Mouse (Mus musculus) bone marrow macrophage, adult 2 months (primary cell): ENCODE measurements around the gene March1. TPM values are rescaled to one million over a fixed set of nuclear protein-coding genes. Genes with fewer than 3 reads are reported as not detected.

Experiments used
- H3K27ac ChIP-seq: 2 replicates; pipeline ENCODE4 v1.5.1; 2012; ENCODE audit warnings: low read depth, low read length; ENCODE audit not compliant: insufficient read depth
- H3K4me1 ChIP-seq: 2 replicates; pipeline ENCODE4 v1.6.1; 2012; ENCODE audit warnings: low read length; ENCODE audit not compliant: control insufficient read depth, insufficient read depth
- H3K4me3 ChIP-seq: 2 replicates; pipeline ENCODE4 v1.5.1; 2012; ENCODE audit warnings: mild to moderate bottlenecking, low read length, moderate library complexity; ENCODE audit not compliant: insufficient read depth
- CTCF ChIP-seq: IDR thresholded peaks from 2 replicates; pipeline ENCODE4 v1.5.1; 2012; ENCODE audit warnings: low read depth, mild to moderate bottlenecking, low read length, moderate library complexity
- POLR2A ChIP-seq: IDR thresholded peaks from 2 replicates; pipeline ENCODE4 v1.6.1; 2012; ENCODE audit warnings: mild to moderate bottlenecking, low read depth, low read length, borderline replicate concordance
- polyA plus RNA-seq: library from polyadenylated mRNA; stranded (reverse); fragments of >200 nt; gene quantifications from 2 replicates; pipeline ENCODE4 v1.2.4, GENCODE M21; 2012; ENCODE audit not compliant: missing spikeins, insufficient read depth, insufficient read length

March1 gene
- polyA plus RNA-seq, 1 experiment, result 69.1 TPM

DNA sequence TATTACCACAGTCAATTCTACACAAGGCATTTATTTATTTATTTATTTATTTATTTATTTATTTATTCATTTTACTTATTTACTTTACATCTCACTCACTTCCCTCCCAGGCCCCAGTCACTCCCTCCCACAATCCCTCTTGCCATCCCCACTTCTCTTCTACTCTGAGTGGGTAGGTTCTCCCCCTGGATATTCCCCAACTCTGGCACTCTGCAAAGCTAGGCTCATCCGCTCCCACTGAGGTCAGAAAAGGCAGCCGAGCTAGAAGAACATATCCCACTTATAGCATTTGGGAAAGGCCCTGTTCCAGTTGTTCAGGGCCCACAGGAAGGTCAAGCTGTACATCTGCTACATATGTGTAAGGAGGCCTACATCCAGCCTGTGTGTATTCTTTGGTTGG is 48.1 kb downstream of the March1 start:
- Histone ChIP-seq H3K27ac (no peak overlapping the region), H3K4me1 (no peaks in the 10 kb centered on the region), H3K4me3 (no peak overlapping the region)
- no peak for TF ChIP-seq CTCF
- TF ChIP-seq POLR2A, result no peak

- H3K27ac ChIP-seq, result no peak overlapping the region
- TF ChIP-seq CTCF (no peak), POLR2A (no peak)
- H3K4me1 ChIP-seq, result no peaks in the 10 kb centered on the region
- no peak overlapping the region for H3K4me3 ChIP-seq
Measured at GRCm38 (mm10) chr8:65743066-65743465, 125.4 kb downstream of the March1 start.

GRCm38 (mm10) chr8:65775815-65776214 is 158.1 kb downstream of the March1 start:
- TF ChIP-seq POLR2A (no peak), CTCF (no peak)
- no peak overlapping the region for H3K27ac ChIP-seq
- no peaks in the 10 kb centered on the region for H3K4me1 ChIP-seq
- no peak overlapping the region for H3K4me3 ChIP-seq

DNA sequence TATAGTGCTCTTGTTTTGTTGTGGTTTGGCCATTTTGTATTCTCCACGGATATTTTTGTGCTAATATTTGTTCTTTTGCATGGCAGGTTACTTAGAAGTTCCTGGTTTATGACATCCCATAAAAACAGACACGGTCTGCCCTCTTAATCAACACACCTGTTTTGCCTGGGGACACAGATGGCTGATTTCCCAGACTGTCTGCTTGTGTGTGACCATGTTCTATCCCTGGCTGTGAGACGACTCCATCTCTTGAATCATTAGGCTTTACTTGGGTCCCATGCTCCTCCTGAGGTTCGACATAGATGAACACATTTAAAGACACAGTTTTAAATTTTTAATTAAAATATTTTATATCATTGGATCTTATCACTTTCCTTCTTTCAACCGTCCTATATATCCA is 163.5 kb downstream of the March1 start:
- no peak for TF ChIP-seq CTCF
- no peak for TF ChIP-seq POLR2A
- no peaks in the 10 kb centered on the region for H3K4me1 ChIP-seq
- no peak overlapping the region for H3K4me3 ChIP-seq
- no peak overlapping the region for H3K27ac ChIP-seq

DNA sequence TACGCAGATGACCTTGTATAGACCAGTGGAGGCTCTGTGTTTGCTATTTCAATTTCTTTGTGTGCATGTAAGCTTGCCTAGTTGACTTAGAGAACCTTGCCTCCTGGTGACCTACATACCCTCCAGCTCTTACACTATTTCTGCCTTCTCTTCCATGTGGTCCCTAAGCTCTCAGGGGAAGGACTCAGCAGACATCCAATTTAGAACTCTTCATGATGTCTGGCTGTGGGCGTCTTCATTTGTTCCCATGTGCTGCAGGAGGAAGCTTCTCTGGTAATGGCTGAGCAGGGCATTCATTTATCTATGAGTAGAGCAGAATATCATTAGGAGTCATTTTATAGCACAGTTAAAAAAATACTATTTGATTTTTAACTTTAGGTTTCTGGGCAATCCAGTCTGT is 195.3 kb downstream of the March1 start:
- Histone ChIP-seq H3K4me1 (no peaks in the 10 kb centered on the region), H3K4me3 (no peak overlapping the region), H3K27ac (no peak overlapping the region)
- no peak for TF ChIP-seq POLR2A
- no peak for TF ChIP-seq CTCF

DNA sequence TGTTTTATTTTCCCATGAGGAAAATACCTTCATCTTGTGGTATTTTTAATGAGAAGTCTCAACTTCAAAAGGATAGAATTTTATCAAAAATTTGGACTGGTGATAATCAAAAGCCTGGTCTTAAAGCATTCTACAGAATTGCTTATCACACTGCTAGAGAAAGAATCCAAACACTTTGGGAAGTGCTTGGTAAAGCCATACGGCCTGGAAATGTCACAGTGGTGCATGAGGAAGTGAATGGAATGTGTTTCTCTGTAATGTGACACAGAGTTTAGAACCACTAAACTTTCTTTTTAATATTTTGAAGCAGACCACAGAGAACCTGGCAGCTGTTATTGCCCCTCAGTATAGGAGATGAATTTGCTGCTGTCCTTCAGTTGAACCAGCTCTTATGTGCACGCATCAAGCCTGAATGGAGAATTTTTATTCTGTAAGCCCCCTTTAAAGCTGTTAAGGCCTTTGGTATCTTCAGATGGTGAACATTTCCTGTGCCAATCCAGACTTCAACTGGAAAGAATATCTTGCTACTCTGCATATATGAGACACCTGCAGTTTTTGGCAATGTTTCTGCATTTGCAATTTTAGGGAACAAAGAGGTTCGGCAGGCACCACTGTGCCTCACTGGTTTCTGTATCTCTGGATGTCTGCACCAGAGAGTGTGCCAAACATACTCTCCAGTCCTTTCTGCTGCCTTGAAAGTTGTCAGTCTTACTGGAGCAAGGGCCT is 304.8 kb downstream of the March1 start:
- Histone ChIP-seq H3K4me1 (no peaks in the 10 kb centered on the region), H3K27ac (no peak overlapping the region), H3K4me3 (no peak overlapping the region)
- TF ChIP-seq POLR2A, result no peak
- no peak for TF ChIP-seq CTCF

DNA sequence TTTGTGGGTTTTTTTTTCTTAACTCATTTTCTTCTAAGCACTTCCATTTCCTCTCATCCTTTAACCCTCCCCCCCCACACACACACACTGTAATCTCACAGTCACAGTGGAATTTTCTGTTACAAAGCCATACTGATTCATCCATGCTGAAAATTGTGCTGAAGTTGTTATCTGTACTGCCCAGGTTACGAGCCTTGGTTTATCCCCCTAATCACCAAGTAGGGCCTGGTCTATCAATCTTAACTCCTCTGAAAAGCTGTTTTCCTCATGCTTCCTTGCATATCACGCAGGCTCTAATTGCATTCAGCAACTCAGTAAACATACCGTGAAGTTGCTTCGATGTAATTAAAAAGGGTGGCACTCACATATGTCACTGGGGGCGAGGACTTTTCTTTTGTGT is 339.2 kb downstream of the March1 start:
- Histone ChIP-seq H3K27ac (no peak overlapping the region), H3K4me3 (no peak overlapping the region), H3K4me1 (no peaks in the 10 kb centered on the region)
- no peak for TF ChIP-seq CTCF
- TF ChIP-seq POLR2A, result no peak

- TF ChIP-seq POLR2A (no peak), CTCF (no peak)
- Histone ChIP-seq H3K4me3 (no peak overlapping the region), H3K27ac (no peak overlapping the region), H3K4me1 (no peaks in the 10 kb centered on the region)
Measured at GRCm38 (mm10) chr8:65957492-65957891, 339.8 kb downstream of the March1 start.

GRCm38 (mm10) chr8:65966502-65967222 is 349.0 kb downstream of the March1 start:
- Histone ChIP-seq H3K4me1 (no peaks in the 10 kb centered on the region), H3K27ac (no peak overlapping the region), H3K4me3 (no peak overlapping the region)
- TF ChIP-seq POLR2A, result no peak
- TF ChIP-seq CTCF, result no peak

DNA sequence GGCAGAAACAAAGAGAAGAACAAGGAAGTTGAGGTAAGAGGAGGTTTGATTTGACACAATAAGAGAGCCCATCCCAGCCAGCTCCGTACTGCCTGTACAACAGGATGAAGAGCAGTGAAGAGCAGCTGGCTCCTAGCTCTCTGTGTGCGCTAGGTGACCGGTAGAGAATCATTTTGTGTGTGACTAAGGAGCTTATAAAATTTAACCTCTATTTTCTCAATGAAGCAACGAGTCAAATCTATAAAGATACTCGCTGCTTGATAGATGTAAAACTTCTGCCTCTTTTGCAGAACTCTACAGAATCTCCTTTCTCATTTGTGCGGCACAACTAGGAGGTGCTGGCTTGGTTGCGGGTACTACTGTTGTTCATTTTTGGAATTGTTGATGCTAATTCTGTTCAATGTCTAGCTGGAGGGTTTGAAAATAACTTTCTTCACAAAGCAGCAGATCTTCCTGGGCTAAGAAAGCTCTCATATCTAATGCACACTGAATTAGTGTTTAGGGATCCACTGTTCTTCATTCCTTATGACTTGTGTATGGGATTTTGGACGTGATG is 349.6 kb downstream of the March1 start:
- Histone ChIP-seq H3K4me1 (no peaks in the 10 kb centered on the region), H3K27ac (no peak overlapping the region), H3K4me3 (no peak overlapping the region)
- no peak for TF ChIP-seq POLR2A
- no peak for TF ChIP-seq CTCF

- H3K27ac ChIP-seq, result no peak overlapping the region
- no peaks in the 10 kb centered on the region for H3K4me1 ChIP-seq
- TF ChIP-seq POLR2A (no peak), CTCF (no peak)
- H3K4me3 ChIP-seq, result no peak overlapping the region
Measured at GRCm38 (mm10) chr8:65976905-65977304, 359.2 kb downstream of the March1 start.
